Mouse (Mus musculus) heart, embryonic 15.5 days (tissue): Measurements from ENCODE around the gene 4921517D22Rik. TPM values are rescaled to one million over a fixed set of nuclear protein-coding genes. Genes with fewer than 3 reads are reported as not detected.
A peak's percentile ranks its signal among the peaks of the same experiment; 100 is the strongest.

Experiments used
- ATAC-seq: fragments of 200-750 bp; cut with Nextera tagmentation; replicated peaks from 2 replicates; pipeline ENCODE4 v1.8.0; 2017; ENCODE audit warnings: low read depth, moderate TSS enrichment; ENCODE audit not compliant: insufficient number of reproducible peaks, insufficient read depth, low FRiP score
- H3K27ac ChIP-seq: fragments of 300-500 bp; sonication (generic); 2 replicates; pipeline ENCODE4 v1.5.1; 2015; ENCODE audit warnings: mild to moderate bottlenecking, inconsistent platforms
- H3K27me3 ChIP-seq: fragments of 300-500 bp; sonication (generic); 2 replicates; pipeline ENCODE4 v1.6.1; 2015; ENCODE audit warnings: inconsistent platforms
- H3K36me3 ChIP-seq: fragments of 300-500 bp; sonication (generic); 2 replicates; pipeline ENCODE4 v1.6.1; 2015; ENCODE audit warnings: mild to moderate bottlenecking, inconsistent platforms
- H3K4me1 ChIP-seq: fragments of 300-500 bp; sonication (generic); replicated peaks from 2 replicates; pipeline ENCODE4 v1.6.1; 2015; ENCODE audit warnings: inconsistent platforms
- H3K4me2 ChIP-seq: fragments of 300-500 bp; sonication (generic); 2 replicates; pipeline ENCODE4 v1.6.1; 2015; ENCODE audit warnings: inconsistent platforms, mild to moderate bottlenecking, moderate library complexity
- H3K4me3 ChIP-seq: fragments of 300-500 bp; sonication (generic); 2 replicates; pipeline ENCODE4 v1.5.1; 2015; ENCODE audit warnings: mild to moderate bottlenecking, inconsistent platforms
- H3K9ac ChIP-seq: fragments of 300-500 bp; sonication (generic); 2 replicates; pipeline ENCODE4 v1.6.1; 2015; ENCODE audit warnings: mild to moderate bottlenecking, inconsistent platforms
- H3K9me3 ChIP-seq: fragments of 300-500 bp; sonication (generic); replicated peaks from 2 replicates; pipeline ENCODE4 v1.6.1; 2016; ENCODE audit warnings: inconsistent platforms
- WGBS: fragments of 180-500 bp; shearing (Covaris S2); methylation state at CpG from one replicate; pipeline ENCODE4 v1.1.7; 2015; ENCODE audit warnings: mixed read lengths; 5-methylcytosine and 5-hydroxymethylcytosine counted together
- polyA plus RNA-seq: library from polyadenylated mRNA; unstranded; fragments of >200 nt; fragmentation: Nextera tagmentation; extraction: Ambion mirVana; gene quantifications from 2 replicates; pipeline ENCODE4 v1.2.1, GENCODE M21; 2015

4921517D22Rik gene
- polyA plus RNA-seq, 1 experiment from 2014 or later, result not detected

DNA sequence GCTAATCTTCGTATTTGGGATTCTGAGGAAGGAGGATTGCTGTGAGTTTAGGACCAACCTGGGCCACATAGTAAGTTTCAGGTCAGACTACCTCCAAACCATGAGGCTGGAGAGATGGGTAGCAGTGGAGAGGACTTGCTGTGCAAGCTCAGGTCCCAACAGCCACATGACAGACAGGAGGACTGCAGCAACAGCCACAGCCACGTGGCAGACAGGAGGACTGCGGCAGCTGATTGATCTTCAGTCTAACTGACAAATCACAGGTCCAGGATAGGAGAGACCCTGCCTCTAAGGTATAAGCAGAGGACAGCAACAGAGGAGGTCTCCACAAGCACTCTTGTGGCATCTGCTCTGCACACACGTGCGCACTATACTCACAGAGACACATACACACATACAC is 36.1 kb downstream of the 4921517D22Rik start:
- Histone ChIP-seq H3K27ac (no peak overlapping the region), H3K4me1 (peaks cover 7% of the 10 kb centered on the region), H3K4me2 (no peak overlapping the region), H3K4me3 (no peak overlapping the region), H3K9ac (no peak overlapping the region), H3K36me3 (peaks cover 14% of the 10 kb centered on the region), H3K9me3 (no peaks in the 10 kb centered on the region), H3K27me3 (no peaks in the 10 kb centered on the region)
- no peak for ATAC-seq
- WGBS, result 80% methylated on average over 5 of the region's 5 CpGs

DNA sequence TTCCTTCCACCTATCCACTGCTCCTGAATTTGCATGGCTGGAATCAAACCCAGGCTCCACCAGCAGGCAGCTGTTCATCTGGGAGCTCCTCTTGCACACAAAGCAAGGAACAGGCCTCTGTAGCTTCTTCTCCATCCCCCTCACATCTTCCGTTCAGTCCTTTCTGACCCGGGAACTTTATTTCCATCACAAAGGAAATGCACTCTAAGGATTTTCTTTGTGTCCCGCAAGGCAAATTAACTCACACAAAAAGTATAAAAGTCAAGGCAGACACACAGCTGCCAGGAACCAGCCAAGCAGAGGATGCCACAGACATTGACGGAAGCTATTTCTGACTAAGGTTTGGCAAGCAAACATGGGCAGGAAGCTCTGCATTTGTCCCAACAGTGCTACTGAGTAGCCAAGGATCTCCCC is 36.9 kb downstream of the 4921517D22Rik start:
- WGBS, result 71% methylated on average over 4 of the region's 4 CpGs

DNA sequence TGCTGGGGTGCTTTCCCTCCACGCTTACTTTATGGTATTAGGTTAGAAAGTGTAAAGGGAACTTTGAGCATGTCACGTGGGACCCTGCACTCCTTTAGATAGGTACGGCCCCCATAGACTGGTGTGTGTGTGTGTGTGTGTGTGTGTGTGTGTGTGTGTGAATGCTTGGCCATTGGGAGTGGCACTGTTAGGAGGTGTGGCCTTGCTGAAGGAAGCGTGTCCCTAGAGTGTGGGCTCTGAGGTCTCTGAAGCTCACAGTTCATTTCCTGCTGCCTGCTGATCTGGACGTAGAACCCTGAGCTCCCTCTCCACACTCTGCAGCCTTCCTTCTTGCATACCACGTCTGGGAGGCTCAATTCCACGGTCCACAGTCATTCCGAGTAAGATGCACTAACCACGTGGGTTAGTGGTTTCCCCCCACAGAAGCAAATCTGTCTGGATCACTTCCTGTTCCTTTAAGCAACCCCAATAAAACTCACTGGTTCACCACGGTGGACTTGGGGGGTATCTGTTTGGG is 37.5 kb downstream of the 4921517D22Rik start:
- Histone ChIP-seq H3K9me3 (no peaks in the 10 kb centered on the region), H3K36me3 (0 out of 2 replicates have a peak, but pooled peaks cover under 1% of the 10 kb centered on the region), H3K27ac (peak overlapping the region; percentile 35; the same call in 1 of the 2 replicates), H3K9ac (no peak overlapping the region), H3K4me2 (no peak overlapping the region), H3K4me3 (no peak overlapping the region), H3K4me1 (peaks cover 12% of the 10 kb centered on the region), H3K27me3 (no peaks in the 10 kb centered on the region)
- ATAC-seq, result no peak
- 60% methylated on average over 10 of the region's 10 CpGs for WGBS

More for the DNA sequence above, 36.9 kb downstream of the 4921517D22Rik start:
- no peak overlapping the region for H3K9ac ChIP-seq
- H3K27me3 ChIP-seq, result no peaks in the 10 kb centered on the region
- no peaks in the 10 kb centered on the region for H3K9me3 ChIP-seq
- ATAC-seq, result no peak
- peaks cover 7% of the 10 kb centered on the region; the same call in 1 of the 2 replicates for H3K36me3 ChIP-seq
- H3K4me2 ChIP-seq, result no peak overlapping the region
- H3K4me1 ChIP-seq, result peaks cover 12% of the 10 kb centered on the region
- H3K4me3 ChIP-seq, result no peak overlapping the region
- H3K27ac ChIP-seq, result peak overlapping the region; percentile 35; the same call in 1 of the 2 replicates

DNA sequence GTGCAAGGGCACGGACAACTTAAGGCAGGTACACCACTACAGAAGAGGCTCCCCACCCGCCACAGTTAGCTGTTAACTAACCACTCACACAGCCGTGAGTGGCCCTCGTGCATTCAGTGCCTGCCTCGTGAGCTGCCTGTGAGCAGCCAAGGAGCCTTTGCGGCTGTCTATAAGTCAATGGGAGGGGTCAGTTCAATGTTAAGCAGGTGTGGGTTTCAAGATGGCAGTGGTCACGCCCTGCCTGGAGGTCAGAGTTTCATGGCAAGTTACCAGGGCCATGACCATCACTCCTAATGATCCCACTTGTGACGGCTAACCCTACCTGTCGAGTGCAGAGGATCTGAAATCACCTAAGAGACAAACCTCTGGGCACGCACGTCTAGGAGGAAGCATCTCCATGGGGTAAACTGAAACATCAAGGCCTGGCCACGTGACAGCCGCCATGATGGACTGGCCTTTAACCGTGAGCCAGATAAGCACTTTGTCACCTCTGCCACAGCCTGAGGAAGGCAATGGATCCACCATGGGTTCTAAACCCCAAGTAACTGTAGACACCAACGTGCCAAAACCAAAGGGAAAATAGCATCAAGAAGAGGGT is 38.1 kb downstream of the 4921517D22Rik start:
- Histone ChIP-seq H3K27me3 (no peaks in the 10 kb centered on the region), H3K9ac (no peak overlapping the region), H3K4me3 (no peak overlapping the region), H3K9me3 (no peaks in the 10 kb centered on the region), H3K27ac (no peak overlapping the region), H3K4me2 (no peak overlapping the region), H3K4me1 (peaks cover 12% of the 10 kb centered on the region), H3K36me3 (no peaks in the 10 kb centered on the region)
- 90% methylated on average over 15 of the region's 15 CpGs for WGBS
- no peak for ATAC-seq

DNA sequence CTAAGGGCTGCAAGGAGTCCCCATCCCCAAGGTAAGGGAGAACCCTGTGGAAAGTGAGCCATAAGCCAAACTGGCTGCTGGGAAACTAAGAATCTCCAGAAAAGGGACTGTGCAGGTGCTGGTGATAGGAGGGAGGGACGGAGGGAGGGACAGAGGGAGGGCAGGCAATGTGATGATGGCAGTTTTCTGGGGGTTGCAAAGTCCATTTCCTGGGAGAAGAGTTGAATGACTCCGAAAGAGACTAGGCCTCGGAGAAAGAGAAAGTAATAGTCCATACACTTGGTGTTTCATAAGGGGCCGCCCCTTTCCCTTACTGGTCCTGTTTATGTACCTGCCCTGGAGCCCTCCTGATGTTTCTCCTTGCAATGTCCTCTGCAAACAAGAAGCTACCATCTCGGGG is 39.4 kb downstream of the 4921517D22Rik start:
- no peaks in the 10 kb centered on the region for H3K27me3 ChIP-seq
- H3K36me3 ChIP-seq, result no peaks in the 10 kb centered on the region
- H3K9ac ChIP-seq, result no peak overlapping the region
- ATAC-seq, result no peak
- no peaks in the 10 kb centered on the region for H3K9me3 ChIP-seq
- H3K4me3 ChIP-seq, result no peak overlapping the region
- H3K4me2 ChIP-seq, result no peak overlapping the region
- H3K4me1 ChIP-seq, result peaks cover 12% of the 10 kb centered on the region
- WGBS, result 85% methylated on average over 5 of the region's 5 CpGs
- no peak overlapping the region for H3K27ac ChIP-seq

DNA sequence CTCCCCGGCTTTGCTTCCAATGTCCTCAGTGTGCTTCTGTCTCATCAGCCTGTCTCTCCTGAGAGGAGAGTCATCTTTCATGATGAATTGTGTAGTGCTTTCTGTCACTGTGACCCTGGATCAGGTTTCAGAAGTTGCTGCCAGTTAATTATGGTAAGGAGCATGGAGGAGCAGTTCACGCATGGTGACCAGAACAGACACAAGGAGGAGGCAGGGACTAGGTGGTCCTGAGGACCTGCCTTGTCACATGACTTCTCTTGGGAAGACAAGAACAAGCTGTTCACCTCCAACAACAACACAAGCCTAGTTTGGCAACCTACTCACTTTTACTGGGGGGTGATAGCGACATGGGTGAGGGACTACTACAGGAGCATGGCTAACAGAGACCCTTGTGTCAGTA is 40.8 kb downstream of the 4921517D22Rik start:
- H3K9ac ChIP-seq, result no peak overlapping the region
- WGBS, result 70% methylated on average over 3 of the region's 3 CpGs
- H3K4me2 ChIP-seq, result no peak overlapping the region
- no peaks in the 10 kb centered on the region for H3K9me3 ChIP-seq
- H3K4me1 ChIP-seq, result peaks cover 12% of the 10 kb centered on the region
- no peak overlapping the region for H3K4me3 ChIP-seq
- H3K36me3 ChIP-seq, result peaks cover 6% of the 10 kb centered on the region; the same call in 1 of the 2 replicates
- no peak for ATAC-seq
- no peak overlapping the region for H3K27ac ChIP-seq
- H3K27me3 ChIP-seq, result no peaks in the 10 kb centered on the region

DNA sequence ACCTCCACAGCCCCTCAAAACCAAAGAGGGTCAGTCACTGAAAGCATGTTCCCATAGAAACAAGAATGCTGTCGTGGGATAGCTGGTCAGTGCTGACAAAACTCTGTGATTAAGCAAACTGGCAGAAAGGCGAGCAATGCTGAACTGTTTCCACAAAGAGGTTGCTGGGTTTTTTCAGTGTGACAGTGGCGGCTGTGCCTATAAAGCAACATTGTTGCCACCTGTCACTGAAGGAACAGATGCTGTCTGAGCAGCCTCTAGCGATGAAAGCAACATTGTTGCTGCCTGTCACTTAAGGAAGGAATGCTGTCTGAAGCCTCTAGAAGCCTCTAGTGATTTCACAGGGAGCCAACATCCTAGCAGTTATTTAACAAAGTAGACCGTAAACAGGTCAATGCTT is 41.3 kb downstream of the 4921517D22Rik start:
- Histone ChIP-seq H3K36me3 (peaks cover 6% of the 10 kb centered on the region; the same call in 1 of the 2 replicates), H3K4me2 (no peak overlapping the region), H3K27ac (no peak overlapping the region), H3K4me1 (peaks cover 12% of the 10 kb centered on the region), H3K9ac (no peak overlapping the region), H3K4me3 (no peak overlapping the region), H3K27me3 (no peaks in the 10 kb centered on the region), H3K9me3 (no peaks in the 10 kb centered on the region)
- no peak for ATAC-seq
- 43% methylated on average over 5 of the region's 5 CpGs for WGBS

DNA sequence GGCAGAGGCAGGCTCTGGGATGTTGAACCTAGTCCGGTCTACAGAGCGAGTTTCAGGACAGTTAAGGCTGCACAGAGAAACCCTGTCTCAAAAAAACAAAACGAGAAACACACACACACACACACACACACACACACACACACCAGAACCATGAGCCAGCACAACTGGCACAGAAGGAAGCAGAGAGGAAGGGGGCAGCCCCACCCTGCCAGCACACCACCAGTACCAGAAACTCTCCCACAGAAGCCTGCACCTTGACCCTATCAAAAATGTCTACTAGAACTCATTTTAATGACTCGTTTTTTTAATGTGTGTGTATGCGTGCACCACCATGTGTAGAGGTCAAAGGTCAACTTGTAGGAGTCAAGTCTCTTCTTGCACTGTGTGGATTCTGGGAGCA is 44.1 kb downstream of the 4921517D22Rik start:
- Histone ChIP-seq H3K27me3 (no peaks in the 10 kb centered on the region), H3K9me3 (no peaks in the 10 kb centered on the region), H3K36me3 (peaks cover 6% of the 10 kb centered on the region; the same call in 1 of the 2 replicates), H3K4me3 (no peak overlapping the region), H3K4me2 (no peak overlapping the region), H3K27ac (no peak overlapping the region), H3K4me1 (peaks cover 27% of the 10 kb centered on the region), H3K9ac (no peak overlapping the region)
- ATAC-seq, result no peak
- 82% methylated on average over 5 of the region's 5 CpGs for WGBS

DNA sequence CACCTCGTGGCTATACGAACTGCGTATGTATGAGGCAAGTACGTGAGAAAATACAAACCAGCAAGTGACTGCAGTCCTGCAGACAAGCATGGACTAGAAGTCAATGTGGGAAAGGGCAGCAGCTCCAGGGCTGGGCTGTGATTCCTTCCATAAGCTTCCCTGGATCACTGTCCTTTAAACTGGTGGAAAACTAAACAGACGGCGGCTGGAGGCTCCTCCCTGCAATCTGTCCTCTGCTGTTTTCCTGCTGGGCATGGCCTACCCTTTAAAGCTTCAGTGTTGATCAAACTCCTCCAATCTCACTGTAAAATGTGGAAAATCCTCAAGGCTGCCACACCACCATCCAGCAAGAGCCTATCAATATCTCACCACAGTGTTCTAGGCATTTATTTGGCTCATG is 45.3 kb downstream of the 4921517D22Rik start:
- WGBS, result 87% methylated on average over 6 of the region's 6 CpGs
- H3K27me3 ChIP-seq, result no peaks in the 10 kb centered on the region
- no peak overlapping the region for H3K4me3 ChIP-seq
- no peak overlapping the region for H3K27ac ChIP-seq
- H3K4me2 ChIP-seq, result no peak overlapping the region
- no peaks in the 10 kb centered on the region for H3K9me3 ChIP-seq
- peaks cover 6% of the 10 kb centered on the region; the same call in 1 of the 2 replicates for H3K36me3 ChIP-seq
- H3K4me1 ChIP-seq, result peaks cover 27% of the 10 kb centered on the region
- no peak for ATAC-seq
- no peak overlapping the region for H3K9ac ChIP-seq

DNA sequence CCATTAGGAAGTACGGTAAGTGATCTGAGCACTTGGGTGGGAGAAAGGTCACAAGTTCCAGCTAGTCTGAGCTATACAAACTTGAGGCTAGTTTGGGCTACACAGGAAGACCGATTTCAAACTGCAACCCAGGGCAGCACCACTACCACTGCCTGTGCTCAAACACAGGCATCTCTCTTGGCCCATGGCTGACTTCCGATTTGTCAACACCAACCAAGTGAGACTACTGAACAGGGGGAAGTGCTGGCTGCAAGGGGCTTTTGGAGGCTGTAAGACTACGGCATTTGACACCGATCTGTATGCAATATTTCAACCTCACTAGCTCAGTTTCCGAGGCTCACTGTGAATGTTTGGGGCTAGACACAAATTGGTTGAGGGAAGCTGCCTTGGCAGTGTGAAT is 46.4 kb downstream of the 4921517D22Rik start:
- WGBS, result 69% methylated on average over 6 of the region's 6 CpGs
- no peaks in the 10 kb centered on the region for H3K27me3 ChIP-seq
- H3K9me3 ChIP-seq, result no peaks in the 10 kb centered on the region
- H3K4me1 ChIP-seq, result peaks cover 16% of the 10 kb centered on the region
- H3K36me3 ChIP-seq, result peaks cover 6% of the 10 kb centered on the region; the same call in 1 of the 2 replicates
- no peak for ATAC-seq
- H3K9ac ChIP-seq, result no peak overlapping the region
- H3K27ac ChIP-seq, result no peak overlapping the region
- H3K4me3 ChIP-seq, result no peak overlapping the region
- H3K4me2 ChIP-seq, result no peak overlapping the region

DNA sequence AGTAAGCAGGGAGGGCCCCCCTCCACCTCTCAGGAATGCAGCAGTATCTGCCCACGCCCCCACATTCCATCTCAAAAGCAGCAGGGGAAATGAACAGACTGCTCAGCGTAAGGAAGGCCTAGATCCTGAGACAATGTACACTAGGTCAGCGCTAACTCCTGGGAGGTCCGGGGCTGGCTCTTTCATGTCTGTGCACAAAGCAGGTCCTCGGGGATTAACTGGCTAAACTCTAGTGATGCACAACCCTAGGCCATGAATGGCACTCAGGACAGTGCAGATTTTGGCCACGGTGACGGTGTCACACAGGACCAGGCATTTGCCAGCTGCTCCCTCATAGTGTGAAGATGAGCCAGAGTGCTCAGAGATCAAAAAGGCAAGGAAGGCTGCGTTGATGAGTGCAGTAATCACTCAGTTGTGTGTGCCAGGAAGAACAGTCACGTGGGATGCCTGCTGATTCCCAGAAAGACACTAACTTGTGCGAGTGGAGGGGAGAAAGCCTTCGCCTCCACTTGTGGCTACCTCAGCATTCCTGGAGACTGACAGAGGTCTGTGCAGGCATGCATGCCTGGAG is 47.1 kb downstream of the 4921517D22Rik start:
- Histone ChIP-seq H3K36me3 (peaks cover 6% of the 10 kb centered on the region; the same call in 1 of the 2 replicates), H3K27ac (no peak overlapping the region), H3K4me1 (peaks cover 14% of the 10 kb centered on the region), H3K9me3 (no peaks in the 10 kb centered on the region), H3K27me3 (no peaks in the 10 kb centered on the region), H3K4me2 (no peak overlapping the region), H3K4me3 (no peak overlapping the region), H3K9ac (no peak overlapping the region)
- WGBS, result 52% methylated on average over 11 of the region's 11 CpGs
- ATAC-seq, result 0 out of 2 replicates have a peak, but pooled peaks have one; percentile 27
